Mouse (Mus musculus) lung, adult 2 months (tissue): ENCODE data around the gene Smg5.

Source experiments
- CTCF ChIP-seq: fragments of 200-500 bp; IDR thresholded peaks from 2 replicates; pipeline ENCODE4 v1.5.1; 2011; ENCODE audit warnings: mild to moderate bottlenecking, low read length, control low read depth; ENCODE audit not compliant: insufficient read depth
- POLR2A ChIP-seq: fragments of 200-500 bp; IDR thresholded peaks from 2 replicates; pipeline ENCODE4 v1.6.1; 2011; ENCODE audit warnings: low read depth, mild to moderate bottlenecking, control low read depth, low read length, borderline replicate concordance; ENCODE audit errors: extremely low read depth

DNA sequence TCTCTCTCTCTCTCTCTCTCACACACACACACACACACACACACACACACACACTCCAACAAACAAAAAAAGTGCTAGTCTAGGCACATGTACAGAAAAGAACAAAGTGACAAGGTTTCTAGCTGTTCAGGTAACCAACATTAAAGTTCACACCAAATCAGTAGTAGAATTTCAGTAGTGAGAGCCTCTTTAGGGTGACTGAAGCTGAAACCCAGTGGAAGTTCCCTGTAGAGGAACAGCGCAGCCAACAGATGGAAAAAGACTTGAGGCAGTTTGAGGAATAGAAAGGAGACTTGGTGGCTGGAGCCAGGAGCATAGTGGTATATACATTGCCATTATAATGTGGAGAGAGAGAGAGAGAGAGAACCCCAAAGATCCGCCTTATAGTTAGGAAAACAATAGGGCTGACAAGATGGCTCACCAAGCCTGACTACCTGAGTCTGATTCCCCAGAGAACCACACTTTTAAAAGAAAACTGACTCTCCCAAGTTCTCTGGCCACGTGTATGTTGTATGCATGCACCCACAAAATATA lies 1.1 kb upstream of the Smg5 start:
- no peak for TF ChIP-seq POLR2A
- no peak for TF ChIP-seq CTCF
